Mouse (Mus musculus) midbrain, embryonic 12.5 days (tissue): ENCODE measurements around the gene Rmi2. TPM values are rescaled to one million over a fixed set of nuclear protein-coding genes. Genes with fewer than 3 reads are reported as not detected.
"Not testable (repeated sequence)": the region's sequence is repeated elsewhere in the genome, so short reads cannot be mapped to it uniquely, and the experiment has no call there.

ENCODE experiments used
- ATAC-seq: fragments of 200-750 bp; cut with Nextera tagmentation; 2 replicates; pipeline ENCODE4 v1.8.0; 2017; ENCODE audit warnings: low read depth, moderate TSS enrichment, moderate library complexity; ENCODE audit not compliant: low FRiP score
- H3K27ac ChIP-seq: fragments of 300-500 bp; sonication (generic); replicated peaks from 2 replicates; pipeline ENCODE4 v1.5.1; 2016; ENCODE audit warnings: mild to moderate bottlenecking
- H3K27me3 ChIP-seq: fragments of 300-500 bp; sonication (generic); 2 replicates; pipeline ENCODE4 v1.6.1; 2016; ENCODE audit warnings: mild to moderate bottlenecking
- H3K36me3 ChIP-seq: fragments of 300-500 bp; sonication (generic); 2 replicates; pipeline ENCODE4 v1.6.1; 2016
- H3K4me1 ChIP-seq: fragments of 300-500 bp; sonication (generic); 2 replicates; pipeline ENCODE4 v1.6.1; 2016
- H3K4me2 ChIP-seq: fragments of 300-500 bp; sonication (generic); replicated peaks from 2 replicates; pipeline ENCODE4 v1.6.1; 2016; ENCODE audit warnings: mild to moderate bottlenecking, moderate library complexity
- H3K4me3 ChIP-seq: fragments of 300-500 bp; sonication (generic); 2 replicates; pipeline ENCODE4 v1.5.1; 2016; ENCODE audit warnings: mild to moderate bottlenecking
- H3K9ac ChIP-seq: fragments of 300-500 bp; sonication (generic); replicated peaks from 2 replicates; pipeline ENCODE4 v1.6.1; 2016; ENCODE audit warnings: mild to moderate bottlenecking, moderate library complexity
- H3K9me3 ChIP-seq: fragments of 300-500 bp; sonication (generic); 2 replicates; pipeline ENCODE4 v1.6.1; 2016; ENCODE audit warnings: mild to moderate bottlenecking
- WGBS: fragments of 180-500 bp; shearing (Covaris S2); methylation state at CpG from one replicate; pipeline ENCODE4 v1.1.7; 2016; 5-methylcytosine and 5-hydroxymethylcytosine counted together
- polyA plus RNA-seq: library from polyadenylated mRNA; unstranded; fragments of >200 nt; fragmentation: Nextera tagmentation; extraction: Ambion mirVana; gene quantifications from 2 replicates; pipeline ENCODE4 v1.2.1, GENCODE M21; 2016

Rmi2 gene
- polyA plus RNA-seq, 1 experiment from 2014 or later, result 3.5 TPM

DNA sequence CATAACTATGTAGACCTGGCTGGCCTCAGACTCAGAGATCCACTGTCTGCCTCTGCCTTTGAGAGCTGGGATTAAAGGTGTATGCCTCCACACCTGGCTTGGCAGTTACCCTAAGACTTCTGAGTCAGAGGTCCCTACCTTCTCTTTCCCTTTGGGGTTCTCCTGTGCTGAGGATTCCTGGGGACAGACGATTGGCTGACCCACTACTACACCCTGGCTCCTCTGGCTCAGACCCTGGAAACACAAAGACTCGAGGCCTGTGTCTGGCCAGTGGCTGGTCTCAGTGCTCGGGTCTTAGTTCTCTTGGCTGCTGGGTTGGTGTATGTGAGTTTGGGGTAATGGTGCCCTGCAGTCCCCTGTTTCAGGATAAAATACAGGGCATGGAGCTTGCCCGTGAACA is 16.0 kb downstream of the Rmi2 start:
- H3K4me2 ChIP-seq, result no peak overlapping the region
- ATAC-seq, result no peak
- H3K9me3 ChIP-seq, result no peaks in the 10 kb centered on the region
- no peaks in the 10 kb centered on the region for H3K27me3 ChIP-seq
- WGBS, result 51% methylated on average over 4 of the region's 4 CpGs
- no peaks in the 10 kb centered on the region for H3K4me1 ChIP-seq
- no peak overlapping the region for H3K9ac ChIP-seq
- no peak overlapping the region for H3K4me3 ChIP-seq
- H3K27ac ChIP-seq, result no peak overlapping the region
- no peaks in the 10 kb centered on the region for H3K36me3 ChIP-seq

DNA sequence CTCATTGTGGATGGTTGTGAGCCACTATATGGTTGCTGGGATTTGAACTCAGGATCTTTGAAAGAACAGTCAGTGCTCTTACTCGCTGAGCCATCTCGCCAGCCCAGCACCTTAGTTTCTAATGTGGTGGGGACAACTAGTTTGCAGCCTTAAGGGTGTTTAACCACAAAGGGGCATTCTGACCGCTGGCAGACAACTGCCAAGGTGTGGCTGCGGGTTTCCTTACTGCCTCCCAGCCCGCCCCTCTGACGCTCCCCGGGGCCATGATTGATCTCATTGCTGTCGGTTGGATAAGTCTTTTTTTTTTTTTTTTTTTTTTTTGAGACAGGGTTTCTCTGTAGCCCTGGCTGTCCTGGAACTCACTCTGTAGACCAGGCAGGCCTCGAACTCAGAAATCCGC is 17.4 kb downstream of the Rmi2 start:
- 95% methylated on average over 10 of the region's 10 CpGs for WGBS

DNA sequence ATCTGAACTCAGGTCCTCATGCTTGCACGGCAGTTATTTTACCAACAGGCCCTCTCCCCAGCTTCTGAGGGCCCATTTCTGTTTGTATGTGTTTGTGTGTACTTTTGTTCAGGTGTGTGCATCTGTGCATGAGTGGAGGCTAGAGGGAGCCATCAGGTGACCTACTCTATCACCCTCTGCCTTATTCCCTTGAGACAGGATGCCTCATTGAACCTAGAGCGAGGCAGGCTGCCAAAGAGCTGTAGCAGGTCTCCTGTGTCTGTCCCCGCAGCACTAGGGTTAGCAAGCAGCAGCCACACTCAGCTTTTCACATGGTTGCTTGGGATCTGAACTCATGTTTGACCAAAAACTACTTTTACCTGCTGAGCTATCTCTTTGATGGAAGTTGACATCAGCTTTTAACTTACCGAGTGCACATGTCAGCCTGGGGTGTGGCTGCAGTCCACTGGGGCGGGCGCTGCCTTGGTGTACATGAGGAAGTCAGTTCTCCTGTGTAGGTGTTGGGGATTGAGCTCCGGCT is 24.9 kb downstream of the Rmi2 start:
- H3K9me3 ChIP-seq, result no peaks in the 10 kb centered on the region
- no peaks in the 10 kb centered on the region for H3K36me3 ChIP-seq
- no peaks in the 10 kb centered on the region for H3K27me3 ChIP-seq
- WGBS, result 94% methylated on average over 7 of the region's 7 CpGs
- no peak for ATAC-seq
- no peaks in the 10 kb centered on the region for H3K4me1 ChIP-seq
- H3K4me2 ChIP-seq, result no peak overlapping the region
- H3K4me3 ChIP-seq, result no peak overlapping the region
- H3K9ac ChIP-seq, result no peak overlapping the region
- no peak overlapping the region for H3K27ac ChIP-seq

More for the DNA sequence above, 17.4 kb downstream of the Rmi2 start:
- not testable (repeated sequence) for H3K9me3 ChIP-seq, H3K27me3 ChIP-seq, H3K27ac ChIP-seq, H3K9ac ChIP-seq, H3K4me3 ChIP-seq, H3K4me1 ChIP-seq, H3K4me2 ChIP-seq, ATAC-seq, H3K36me3 ChIP-seq

DNA sequence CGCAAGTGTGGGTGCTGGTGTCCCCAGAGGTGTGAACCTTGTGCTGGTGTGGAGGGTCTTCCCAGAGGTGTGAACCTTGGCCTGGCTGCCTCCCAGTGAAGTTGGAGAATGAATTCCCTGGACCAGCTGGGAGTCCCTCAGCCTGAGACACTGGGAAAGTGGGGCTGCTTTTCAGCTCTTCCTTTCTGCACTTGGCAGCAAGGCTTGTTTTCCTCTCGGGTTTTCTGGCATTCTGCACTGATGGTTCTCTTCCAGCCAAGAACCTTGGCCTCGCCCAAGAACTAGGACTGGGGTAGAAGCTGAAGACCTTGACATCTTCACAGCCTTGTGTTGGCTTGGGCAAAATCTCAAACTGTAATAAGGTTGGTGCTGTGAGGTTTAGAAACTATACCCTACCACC is 26.5 kb downstream of the Rmi2 start:
- H3K4me2 ChIP-seq, result no peak overlapping the region
- no peak for ATAC-seq
- H3K4me1 ChIP-seq, result no peaks in the 10 kb centered on the region
- H3K4me3 ChIP-seq, result no peak overlapping the region
- H3K27me3 ChIP-seq, result no peaks in the 10 kb centered on the region
- H3K27ac ChIP-seq, result no peak overlapping the region
- WGBS, result 86% methylated on average over 3 of the region's 3 CpGs
- no peaks in the 10 kb centered on the region for H3K9me3 ChIP-seq
- no peaks in the 10 kb centered on the region for H3K36me3 ChIP-seq
- H3K9ac ChIP-seq, result no peak overlapping the region

DNA sequence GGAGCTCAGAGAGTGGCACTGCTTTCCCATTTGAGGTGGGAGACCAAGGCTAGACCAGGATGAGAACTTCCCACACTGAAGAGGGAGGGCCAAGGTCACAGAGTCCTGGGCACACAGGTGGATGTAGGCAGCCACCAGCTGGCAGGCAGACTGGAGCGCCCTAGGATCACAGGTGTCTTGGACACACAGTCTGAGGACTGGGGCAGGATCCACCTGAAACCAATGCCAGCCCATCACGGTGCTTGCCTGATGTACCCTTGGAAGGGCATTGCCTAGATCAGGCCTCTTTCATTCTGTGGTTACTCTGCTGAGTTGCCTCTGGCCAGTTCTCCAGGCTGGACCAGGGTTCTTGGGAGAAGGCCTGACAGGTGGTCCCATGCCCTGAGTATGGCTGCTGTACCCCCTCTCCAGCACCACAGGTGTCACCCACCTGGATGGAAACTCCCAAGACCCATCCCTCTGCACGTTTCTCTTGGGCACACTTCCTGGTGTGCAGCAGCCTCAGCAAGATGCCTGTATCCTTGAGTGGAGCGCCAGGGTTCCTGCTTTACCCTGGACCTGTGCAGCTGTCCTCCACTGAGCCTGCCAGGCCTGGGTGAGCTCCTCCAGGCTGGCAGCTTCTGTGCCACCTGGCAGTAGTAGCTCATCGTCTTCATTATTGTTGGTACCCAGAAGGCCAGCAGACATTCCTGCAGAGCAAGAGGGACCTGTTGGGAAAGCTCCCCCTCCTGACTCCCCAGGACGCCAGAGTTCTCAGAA is 30.2 kb downstream of the Rmi2 start:
- no peaks in the 10 kb centered on the region for H3K4me1 ChIP-seq
- no peak overlapping the region for H3K27ac ChIP-seq
- no peak overlapping the region for H3K4me3 ChIP-seq
- H3K27me3 ChIP-seq, result no peaks in the 10 kb centered on the region
- WGBS, result 87% methylated on average over 6 of the region's 6 CpGs
- no peak for ATAC-seq
- H3K36me3 ChIP-seq, result no peaks in the 10 kb centered on the region
- no peak overlapping the region for H3K9ac ChIP-seq
- no peak overlapping the region for H3K4me2 ChIP-seq
- no peaks in the 10 kb centered on the region for H3K9me3 ChIP-seq

DNA sequence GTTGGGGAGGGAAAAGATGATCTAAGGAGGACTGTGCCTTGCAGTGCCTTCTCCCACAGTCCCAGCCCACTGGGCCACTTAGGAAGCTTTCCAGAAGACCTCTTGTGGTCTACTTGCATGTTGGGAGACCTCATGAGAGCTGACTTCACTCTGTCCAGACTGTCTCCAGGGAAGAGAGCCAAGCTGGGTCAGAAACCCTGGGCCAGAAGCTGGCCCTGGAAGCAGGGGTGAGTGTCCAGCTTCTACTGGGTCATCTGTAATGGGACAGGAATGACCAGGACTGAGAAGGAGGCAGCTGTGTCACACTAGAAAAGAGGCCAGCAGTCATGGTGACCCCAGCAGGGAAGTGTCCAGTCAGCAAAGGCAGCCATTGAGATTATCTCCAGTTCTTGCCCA is 30.7 kb downstream of the Rmi2 start:
- ATAC-seq, result no peak
- H3K9me3 ChIP-seq, result no peaks in the 10 kb centered on the region
- no peaks in the 10 kb centered on the region for H3K36me3 ChIP-seq
- no peak overlapping the region for H3K9ac ChIP-seq
- no peaks in the 10 kb centered on the region for H3K27me3 ChIP-seq
- H3K4me3 ChIP-seq, result no peak overlapping the region
- no peaks in the 10 kb centered on the region for H3K4me1 ChIP-seq
- H3K27ac ChIP-seq, result no peak overlapping the region
- no peak overlapping the region for H3K4me2 ChIP-seq

DNA sequence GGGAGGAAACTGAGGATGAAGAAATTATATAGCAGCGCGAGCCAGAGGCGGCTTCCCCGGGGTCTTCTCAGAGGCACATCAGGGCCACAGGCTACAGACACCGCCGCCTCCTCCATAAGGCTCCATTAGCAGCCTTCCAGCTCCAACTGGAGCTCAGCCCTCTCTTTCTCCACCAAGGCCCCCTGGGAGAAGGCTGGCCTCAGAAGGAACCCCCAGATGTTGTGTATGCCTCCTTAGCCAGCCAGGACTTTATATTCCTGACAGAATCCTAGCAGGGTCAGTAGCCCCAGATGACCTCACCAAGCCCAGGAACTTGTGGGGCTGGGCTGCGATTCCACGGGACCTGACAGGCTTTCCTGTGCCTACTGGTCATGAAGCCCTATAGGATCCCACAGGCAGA is 32.0 kb downstream of the Rmi2 start:
- Histone ChIP-seq H3K4me3 (no peak overlapping the region), H3K4me1 (peaks cover 6% of the 10 kb centered on the region; the same call in 1 of the 2 replicates), H3K27me3 (no peaks in the 10 kb centered on the region), H3K4me2 (no peak overlapping the region), H3K27ac (no peak overlapping the region), H3K36me3 (no peaks in the 10 kb centered on the region), H3K9ac (no peak overlapping the region), H3K9me3 (no peaks in the 10 kb centered on the region)
- ATAC-seq, result no peak
- 91% methylated on average over 8 of the region's 8 CpGs for WGBS

DNA sequence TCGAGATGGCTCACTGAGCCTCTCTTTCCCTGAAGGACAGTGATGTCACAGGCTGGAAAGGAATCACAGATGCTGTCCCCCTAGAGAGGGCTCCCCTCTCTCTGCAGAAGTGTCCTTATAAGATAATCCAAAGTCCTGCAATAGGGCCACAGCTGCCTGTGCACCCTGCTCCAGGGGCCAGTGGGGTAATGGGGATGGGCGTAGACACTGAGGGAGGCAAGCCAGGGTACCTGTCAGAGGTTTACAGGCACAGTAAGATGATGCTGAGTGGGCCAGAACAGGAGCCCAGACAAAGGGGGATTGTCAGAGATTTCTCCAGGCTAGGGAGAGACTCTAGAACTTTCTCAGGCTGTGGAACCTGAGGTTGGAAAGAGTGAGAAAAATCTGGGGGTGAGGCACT is 32.6 kb downstream of the Rmi2 start:
- H3K4me2 ChIP-seq, result no peak overlapping the region
- WGBS, result 95% methylated on average over 2 of the region's 2 CpGs
- H3K27me3 ChIP-seq, result no peaks in the 10 kb centered on the region
- no peak overlapping the region for H3K9ac ChIP-seq
- H3K4me1 ChIP-seq, result peaks cover 6% of the 10 kb centered on the region; the same call in 1 of the 2 replicates
- no peaks in the 10 kb centered on the region for H3K36me3 ChIP-seq
- H3K27ac ChIP-seq, result no peak overlapping the region
- no peaks in the 10 kb centered on the region for H3K9me3 ChIP-seq
- no peak for ATAC-seq
- no peak overlapping the region for H3K4me3 ChIP-seq

DNA sequence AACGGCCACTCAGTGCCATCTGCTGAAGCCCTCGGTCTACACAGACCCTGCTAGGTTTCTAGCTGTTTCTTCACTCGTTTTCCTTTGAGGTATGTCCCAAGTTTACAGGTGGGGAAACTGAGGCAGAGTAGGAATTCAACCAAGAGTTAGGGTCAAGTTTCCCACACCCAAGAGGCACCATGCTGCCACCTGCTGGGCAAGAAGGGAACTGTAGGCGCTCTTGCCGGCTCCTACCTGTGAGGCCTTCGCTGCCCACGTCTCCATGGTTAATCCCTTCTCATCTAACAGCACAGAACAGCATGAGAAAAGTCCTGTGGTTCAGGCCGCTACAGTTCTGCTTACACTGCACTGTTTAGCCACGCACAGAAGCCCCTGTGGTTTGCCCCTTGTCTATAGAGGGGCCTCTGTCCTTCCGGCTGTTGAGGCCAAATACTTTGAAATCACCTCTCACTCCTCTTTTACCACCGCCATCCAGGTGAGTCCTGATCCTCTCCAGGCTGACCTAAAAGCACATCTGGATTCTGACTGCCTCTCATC is 33.1 kb downstream of the Rmi2 start:
- no peak overlapping the region for H3K4me2 ChIP-seq
- 34% methylated on average over 11 of the region's 11 CpGs for WGBS
- no peak overlapping the region for H3K9ac ChIP-seq
- H3K27me3 ChIP-seq, result no peaks in the 10 kb centered on the region
- H3K36me3 ChIP-seq, result no peaks in the 10 kb centered on the region
- H3K4me3 ChIP-seq, result no peak overlapping the region
- no peaks in the 10 kb centered on the region for H3K9me3 ChIP-seq
- H3K4me1 ChIP-seq, result peaks cover 6% of the 10 kb centered on the region; the same call in 1 of the 2 replicates
- H3K27ac ChIP-seq, result no peak overlapping the region
- no peak for ATAC-seq

DNA sequence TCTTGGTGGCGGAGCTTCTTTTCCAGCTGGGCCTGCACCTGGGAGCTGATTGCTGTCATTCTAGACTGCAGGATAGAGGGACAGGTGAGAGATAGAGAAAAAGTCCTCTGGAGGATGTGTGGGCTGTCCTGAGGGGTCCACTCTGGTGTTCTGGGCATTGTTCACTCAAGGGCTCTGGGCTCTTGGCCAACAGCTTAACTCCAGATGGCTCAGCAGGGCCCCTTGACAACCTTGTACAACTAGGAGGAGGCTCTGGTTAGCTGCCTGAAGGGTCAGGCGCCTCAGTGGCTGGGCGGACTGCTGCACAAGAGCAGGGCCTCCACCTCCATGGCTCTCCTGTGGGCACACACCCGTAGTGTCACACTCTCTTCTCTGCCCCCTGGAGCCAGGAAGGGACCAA is 36.1 kb downstream of the Rmi2 start:
- H3K36me3 ChIP-seq, result no peaks in the 10 kb centered on the region
- no peaks in the 10 kb centered on the region for H3K9me3 ChIP-seq
- no peak overlapping the region for H3K4me2 ChIP-seq
- no peak overlapping the region for H3K4me3 ChIP-seq
- no peak overlapping the region for H3K9ac ChIP-seq
- ATAC-seq, result no peak
- WGBS, result 63% methylated on average over 4 of the region's 4 CpGs
- H3K27ac ChIP-seq, result no peak overlapping the region
- peaks cover 6% of the 10 kb centered on the region; the same call in 1 of the 2 replicates for H3K4me1 ChIP-seq
- H3K27me3 ChIP-seq, result no peaks in the 10 kb centered on the region

DNA sequence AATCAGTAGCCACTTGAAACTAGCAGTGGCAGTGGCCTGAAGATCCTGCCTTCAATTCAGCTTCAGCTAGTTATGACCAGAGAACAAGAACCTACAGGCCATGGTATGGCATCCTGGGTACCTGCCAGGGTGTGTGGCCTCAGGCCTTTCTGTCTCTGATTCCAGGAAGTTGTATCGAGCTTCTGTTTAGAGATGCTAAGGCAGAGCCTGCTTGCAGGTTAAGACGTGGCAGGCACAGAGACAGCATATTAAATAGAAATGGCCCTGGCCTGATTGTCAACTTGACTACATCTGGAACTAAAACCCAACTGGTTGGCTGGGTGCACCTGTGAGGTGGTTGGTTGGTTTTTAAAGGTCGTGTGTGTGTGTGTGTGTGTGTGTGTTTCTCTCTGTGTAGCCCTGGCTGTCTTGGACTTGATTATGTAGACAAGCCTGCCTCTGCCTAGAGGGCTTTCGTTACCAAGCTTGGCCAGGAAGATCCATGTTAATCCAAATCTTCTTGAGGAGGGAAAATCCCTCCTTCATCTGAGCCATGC is 38.0 kb downstream of the Rmi2 start:
- H3K36me3 ChIP-seq, result no peaks in the 10 kb centered on the region
- no peak overlapping the region for H3K4me2 ChIP-seq
- H3K9ac ChIP-seq, result no peak overlapping the region
- WGBS, result 70% methylated on average over 4 of the region's 4 CpGs
- no peak overlapping the region for H3K4me3 ChIP-seq
- H3K27me3 ChIP-seq, result 0 out of 2 replicates have a peak, but pooled peaks cover 3% of the 10 kb centered on the region
- no peak overlapping the region for H3K27ac ChIP-seq
- no peak for ATAC-seq
- peaks cover 6% of the 10 kb centered on the region; the same call in 1 of the 2 replicates for H3K4me1 ChIP-seq
- no peaks in the 10 kb centered on the region for H3K9me3 ChIP-seq

DNA sequence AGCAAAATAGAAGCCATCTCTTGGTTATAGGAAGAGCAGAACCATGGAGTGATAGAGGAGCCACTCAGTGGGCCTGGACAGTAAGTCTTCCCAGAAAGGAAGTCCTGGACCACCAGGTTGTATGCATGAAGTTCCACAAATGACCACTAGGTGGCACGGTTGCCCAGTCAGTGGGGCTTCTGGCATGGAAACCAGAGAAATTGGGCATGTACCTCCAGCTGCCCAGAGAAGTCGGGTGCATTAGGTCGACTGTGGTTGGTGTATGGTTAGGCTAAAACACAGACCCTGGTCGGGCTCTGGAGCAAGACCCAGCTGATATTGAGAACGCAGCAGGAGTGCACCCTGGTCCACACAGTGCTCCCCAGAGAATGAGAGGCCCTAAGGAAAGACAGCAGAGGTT is 38.8 kb downstream of the Rmi2 start:
- H3K36me3 ChIP-seq, result no peaks in the 10 kb centered on the region
- WGBS, result 6% methylated on average over 5 of the region's 5 CpGs
- H3K9ac ChIP-seq, result no peak overlapping the region
- no peaks in the 10 kb centered on the region for H3K9me3 ChIP-seq
- H3K4me3 ChIP-seq, result no peak overlapping the region
- peak; percentile 44; the same call in 1 of the 2 replicates for ATAC-seq
- H3K4me2 ChIP-seq, result no peak overlapping the region
- peaks cover 6% of the 10 kb centered on the region; the same call in 1 of the 2 replicates for H3K4me1 ChIP-seq
- H3K27me3 ChIP-seq, result 0 out of 2 replicates have a peak, but pooled peaks cover 8% of the 10 kb centered on the region
- no peak overlapping the region for H3K27ac ChIP-seq
